Mouse (Mus musculus) heart, adult 2 months (tissue): Measurements from ENCODE around the gene Gm20532. TPM values are rescaled to one million over a fixed set of nuclear protein-coding genes. Genes with fewer than 3 reads are reported as not detected.

Experiments used
- DNase-seq, 2 experiments: peaks; one replicate each; pipeline ENCODE4 v3.0.0; 2021
- H3K27ac ChIP-seq: fragments of 200-600 bp; 2 replicates; pipeline ENCODE4 v1.8.1; 2022
- H3K27me3 ChIP-seq: fragments of 200-500 bp; 2 replicates; pipeline ENCODE4 v1.6.1; 2012; ENCODE audit warnings: mild to moderate bottlenecking, low read length, inconsistent platforms, mixed read lengths; ENCODE audit not compliant: control insufficient read depth, insufficient read depth
- H3K36me3 ChIP-seq: fragments of 200-500 bp; 2 replicates; pipeline ENCODE4 v1.6.1; 2012; ENCODE audit warnings: low read length, inconsistent platforms; ENCODE audit not compliant: control insufficient read depth, insufficient read depth
- H3K4me1 ChIP-seq: fragments of 200-500 bp; 2 replicates; pipeline ENCODE4 v1.6.1; 2011; ENCODE audit warnings: low read length; ENCODE audit not compliant: control insufficient read depth, insufficient read depth
- H3K4me3 ChIP-seq: fragments of 200-600 bp; 2 replicates; pipeline ENCODE4 v1.8.1; 2022
- H3K79me2 ChIP-seq: fragments of 200-500 bp; replicated peaks from 2 replicates; pipeline ENCODE4 v1.6.1; 2012; ENCODE audit warnings: mild to moderate bottlenecking, inconsistent platforms, low read length, moderate library complexity, mixed read lengths; ENCODE audit not compliant: control insufficient read depth, insufficient read depth
- H3K9ac ChIP-seq: fragments of 200-500 bp; 2 replicates; pipeline ENCODE4 v1.6.1; 2012; ENCODE audit warnings: low read depth, mild to moderate bottlenecking, control low read depth, inconsistent platforms, low read length, mixed read lengths
- CTCF ChIP-seq: fragments of 200-600 bp; IDR thresholded peaks from 2 replicates; pipeline ENCODE4 v1.8.1; 2022; ENCODE audit warnings: antibody characterized with exemption, mild to moderate bottlenecking, moderate library complexity
- EP300 ChIP-seq: fragments of 200-500 bp; IDR thresholded peaks from 2 replicates; pipeline ENCODE4 v1.6.1; 2011; ENCODE audit warnings: low read depth, low read length, control low read depth; ENCODE audit not compliant: insufficient read depth
- POLR2A ChIP-seq: fragments of 200-500 bp; IDR thresholded peaks from 2 replicates; pipeline ENCODE4 v1.6.1; 2011; ENCODE audit warnings: mild to moderate bottlenecking, low read depth, low read length, control low read depth; ENCODE audit not compliant: insufficient read depth
- WGBS: fragments of 180-500 bp; shearing (Covaris S2); methylation state at CpG from one replicate; pipeline ENCODE4 v1.1.7; 2018; 5-methylcytosine and 5-hydroxymethylcytosine counted together
- intact Hi-C: fragments of 180-260 bp; cut with DNase I; formaldehyde crosslinking; loops from one replicate; pipeline ENCODE4 v1.15.1; 2025
- polyA plus RNA-seq: library from polyadenylated mRNA; depleted of rRNA; stranded (reverse); fragments of >200 nt; gene quantifications from 2 replicates; pipeline ENCODE4 v1.2.3, GENCODE M21; 2012
- total RNA-seq, 2 experiments: library from RNA; stranded (reverse); gene quantifications; 2 replicates each; pipeline ENCODE4 v1.2.3; 2021

Gene Gm20532
- total and polyA plus RNA-seq, 3 experiments: not detected

GRCm38 (mm10) chr2:26607056-26607910 is 20.8 kb downstream of the Gm20532 start:
- Histone ChIP-seq H3K4me1 (peaks cover 7% of the 10 kb centered on the region), H3K4me3 (no peak overlapping the region; the same call in 1 of the 2 replicates), H3K27ac (peak overlapping the region; percentile 83), H3K27me3 (no peaks in the 10 kb centered on the region), H3K36me3 (no peaks in the 10 kb centered on the region), H3K79me2 (no peaks in the 10 kb centered on the region), H3K9ac (peak overlapping the region; percentile 5; the same call in 1 of the 2 replicates)
- intact Hi-C loops: no loop called here
- WGBS: 24% methylated on average over 6 of the region's 6 CpGs
- DNase-seq: peak; percentile 70 to 83
- TF ChIP-seq EP300: peak; percentile 93
- TF ChIP-seq CTCF: no peak
- TF ChIP-seq POLR2A: 0 out of 2 replicates have a peak, but pooled peaks have one; percentile 39

GRCm38 (mm10) chr2:26608781-26609180 is 22.3 kb downstream of the Gm20532 start:
- TF ChIP-seq POLR2A: no peak
- TF ChIP-seq EP300: no peak
- no peak for TF ChIP-seq CTCF
- H3K36me3 ChIP-seq: no peaks in the 10 kb centered on the region
- H3K27me3 ChIP-seq: no peaks in the 10 kb centered on the region
- H3K4me3 ChIP-seq: no peak overlapping the region
- peaks cover 4% of the 10 kb centered on the region for H3K4me1 ChIP-seq
- peak overlapping the region; percentile 83 for H3K27ac ChIP-seq
- DNase-seq: no peak
- no peaks in the 10 kb centered on the region for H3K79me2 ChIP-seq
- intact Hi-C loops: no loop called here
- H3K9ac ChIP-seq: no peak overlapping the region

- H3K4me3 ChIP-seq: no peak overlapping the region
- H3K36me3 ChIP-seq: no peaks in the 10 kb centered on the region
- intact Hi-C loops: no loop called here
- peak; percentile 90 for TF ChIP-seq EP300
- TF ChIP-seq CTCF: no peak
- DNase-seq: peak; percentile 49 to 83
- H3K27me3 ChIP-seq: no peaks in the 10 kb centered on the region
- no peak overlapping the region for H3K9ac ChIP-seq
- no peaks in the 10 kb centered on the region for H3K79me2 ChIP-seq
- H3K4me1 ChIP-seq: peaks cover 4% of the 10 kb centered on the region
- peak overlapping the region; percentile 86 for H3K27ac ChIP-seq
Observed at GRCm38 (mm10) chr2:26609261-26609661, 22.8 kb downstream of the Gm20532 start.

GRCm38 (mm10) chr2:26610526-26610925 is 24.1 kb downstream of the Gm20532 start:
- Histone ChIP-seq H3K27me3 (no peaks in the 10 kb centered on the region), H3K4me3 (peak overlapping the region; percentile 21), H3K79me2 (no peaks in the 10 kb centered on the region), H3K4me1 (peaks cover 4% of the 10 kb centered on the region), H3K9ac (no peak overlapping the region; the same call in 1 of the 2 replicates), H3K36me3 (no peaks in the 10 kb centered on the region), H3K27ac (peak overlapping the region; percentile 86)
- intact Hi-C loops: no loop called here
- DNase-seq: no peak
- 73% methylated on average over 3 of the region's 3 CpGs for WGBS
- TF ChIP-seq POLR2A (no peak), CTCF (no peak), EP300 (no peak)

- intact Hi-C loops: no loop called here
- H3K9ac ChIP-seq: no peak overlapping the region
- peak overlapping the region; percentile 86 for H3K27ac ChIP-seq
- H3K4me1 ChIP-seq: peaks cover 4% of the 10 kb centered on the region
- TF ChIP-seq POLR2A (no peak), EP300 (no peak), CTCF (no peak)
- no peaks in the 10 kb centered on the region for H3K36me3 ChIP-seq
- no peak overlapping the region for H3K4me3 ChIP-seq
- no peak for DNase-seq
- no peaks in the 10 kb centered on the region for H3K79me2 ChIP-seq
- no peaks in the 10 kb centered on the region for H3K27me3 ChIP-seq
Observed at GRCm38 (mm10) chr2:26611054-26611453, 24.6 kb downstream of the Gm20532 start.

- Histone ChIP-seq H3K79me2 (no peaks in the 10 kb centered on the region), H3K4me3 (peak overlapping the region; percentile 14; the same call in 1 of the 2 replicates), H3K36me3 (no peaks in the 10 kb centered on the region), H3K4me1 (peaks cover 4% of the 10 kb centered on the region), H3K27ac (peak overlapping the region; percentile 61), H3K9ac (no peak overlapping the region), H3K27me3 (no peaks in the 10 kb centered on the region)
- no peak for DNase-seq
- TF ChIP-seq EP300 (no peak), CTCF (no peak), POLR2A (no peak)
- intact Hi-C loops: no loop called here
Observed at GRCm38 (mm10) chr2:26611896-26612295, 25.5 kb downstream of the Gm20532 start.
